8 mouse cellular contexts compared by ENCODE assay signal in genomic region chr8:102780899-102781298, GRCm38 (mm10). TPM values are rescaled to one million over a fixed set of nuclear protein-coding genes. Genes with fewer than 3 reads are reported as not detected.
DNase-seq lines count a peak whose midpoint lies in the region; ATAC-seq and TF ChIP-seq lines count a peak whose summit lies in the region.

No protein-coding gene starts in this region.

- peak overlapping the region; percentile 47 for H3K4me3 ChIP-seq in cerebellum, adult 2 months (replicated peaks; ENCODE audit: insufficient read depth, low read depth, low read length)
- peak overlapping the region; percentile 32 for H3K4me3 ChIP-seq in hindbrain, embryonic 11.5 days (ENCODE audit: low read depth, low read length)

- peak; percentile 78 for TF ChIP-seq CTCF in cerebellum, adult 2 months (IDR thresholded peaks at IDR 0.05; ENCODE audit: borderline replicate concordance, insufficient read depth, low read depth, low read length)

- no peaks in the 10 kb centered on the region for H3K36me3 ChIP-seq in hindbrain, embryonic 11.5 days (ENCODE audit: control insufficient read depth, insufficient read depth, low read length)

- no peak for TF ChIP-seq POLR2A in cerebellum, adult 2 months (IDR thresholded peaks at IDR 0.05; ENCODE audit: borderline replicate concordance, insufficient read depth, low read length)

- peak overlapping the region; percentile 24; the same call in 1 of the 2 replicates for H3K9ac ChIP-seq in hindbrain, embryonic 11.5 days (ENCODE audit: low read depth, low read length)

- H3K27me3 ChIP-seq in cerebellum, adult 2 months (ENCODE audit: control insufficient read depth, insufficient read depth, low read length) = peaks cover 2% of the 10 kb centered on the region; the same call in 1 of the 2 replicates
- H3K27me3 ChIP-seq in hindbrain, embryonic 11.5 days (ENCODE audit: control insufficient read depth, insufficient read depth, low read length) = peaks cover 3% of the 10 kb centered on the region; the same call in 1 of the 2 replicates

- ATAC-seq in hindbrain, embryonic 11.5 days (ENCODE audit: low FRiP score) = peak; percentile 6; the same call in 1 of the 2 replicates

- DNase-seq in NIH3T3 (ENCODE audit: low read depth) = peak; percentile 91
- peak; percentile 49 to 58 for DNase-seq in cerebellum, adult 2 months
- DNase-seq in forelimb bud, embryonic 11.5 days (ENCODE audit: low read depth, low spot score) = peak; percentile 90
- peak; percentile 92 for DNase-seq in hindbrain, embryonic 11.5 days (ENCODE audit: low spot score)
- peak; percentile 78 to 90 for DNase-seq in layer of hippocampus, postnatal 14 days (ENCODE audit: low spot score in 2 of 2)
- peak; percentile 80 for DNase-seq in lung, postnatal 14 days
- peak; percentile 92 for DNase-seq in retina, postnatal 1 day
- DNase-seq in natural killer cell, adult 2 months (ENCODE audit: low spot score in 2 of 2) = no peak

- WGBS in cerebellum, adult 2 months = 2% methylated on average over 12 of the region's 12 CpGs
- WGBS in hindbrain, embryonic 11.5 days = 0% methylated on average over 12 of the region's 12 CpGs

- no peaks in the 10 kb centered on the region for H3K4me1 ChIP-seq in cerebellum, adult 2 months (ENCODE audit: control insufficient read depth, insufficient read depth, low read length)
- H3K4me1 ChIP-seq in hindbrain, embryonic 11.5 days (replicated peaks; ENCODE audit: control insufficient read depth, insufficient read depth, low read length) = peaks cover 4% of the 10 kb centered on the region

- no peaks in the 10 kb centered on the region for H3K9me3 ChIP-seq in hindbrain, embryonic 11.5 days (ENCODE audit: control insufficient read depth, low read length)

- H3K4me2 ChIP-seq in hindbrain, embryonic 11.5 days (replicated peaks; ENCODE audit: low read depth, low read length) = peak overlapping the region; percentile 44

- no peak overlapping the region for H3K27ac ChIP-seq in cerebellum, adult 2 months (ENCODE audit: insufficient read depth, low read length)
- H3K27ac ChIP-seq in hindbrain, embryonic 11.5 days (ENCODE audit: low read depth, low read length) = no peak overlapping the region

RNA-seq across cellular contexts. Expression of gene Cdh11, which starts 4.5 kb away (rescaled TPM):
- 10.9 and 11.7 TPM in 2 replicates for polyA plus RNA-seq in cerebellum, adult 2 months (2012; rRNA removed)
- polyA plus RNA-seq in hindbrain, embryonic 11.5 days (2014; fragmentation: Nextera tagmentation; extraction: Ambion mirVana) = 81.7 and 89.9 TPM in 2 replicates
- total RNA-seq in layer of hippocampus, postnatal 14 days (2021) = 10 to 100 TPM; 99.0 TPM

Comparison
In these comparisons a context has a peak if more than half of its experiments do, and no peak if none do; other contexts are left out.
1. DNase-seq: peak in NIH3T3 (single experiment), cerebellum, adult 2 months (2 of 2), forelimb bud, embryonic 11.5 days (single experiment), hindbrain, embryonic 11.5 days (single experiment), layer of hippocampus, postnatal 14 days (2 of 2), lung, postnatal 14 days (single experiment) and retina, postnatal 1 day (single experiment); none in natural killer cell, adult 2 months (0 of 2).